Mouse (Mus musculus) CH12.LX (cell line): Measurements from ENCODE around the gene Abcc5.

Experiments
- CTCF ChIP-seq, 2 experiments: IDR thresholded peaks in 1 of 2; conservative IDR thresholded peaks in 1 of 2; 2 replicates each; pipeline ENCODE4 v1.5.1; 2011 to 2012; ENCODE audit warnings: low read depth in 2 of 2, low read length in 2 of 2, improper control_type of control experiment in 1 of 2, inconsistent platforms in 1 of 2, mild to moderate bottlenecking in 1 of 2, moderate library complexity in 1 of 2
- EP300 ChIP-seq: IDR thresholded peaks from 2 replicates; pipeline ENCODE4 v1.6.1; 2011; ENCODE audit warnings: low read length, improper control_type of control experiment
- HCFC1 ChIP-seq: IDR thresholded peaks from 2 replicates; pipeline ENCODE4 v1.6.1; 2012; ENCODE audit warnings: low read depth, mild to moderate bottlenecking, inconsistent platforms, low read length, improper control_type of control experiment
- JUN ChIP-seq: IDR thresholded peaks from 2 replicates; pipeline ENCODE4 v1.6.1; 2011; ENCODE audit warnings: low read depth, mild to moderate bottlenecking, low read length, improper control_type of control experiment, moderate library complexity; ENCODE audit not compliant: insufficient read depth
- MAX ChIP-seq: IDR thresholded peaks from 2 replicates; pipeline ENCODE4 v1.6.1; 2011; ENCODE audit warnings: low read length, improper control_type of control experiment
- POLR2A ChIP-seq: IDR thresholded peaks from 2 replicates; pipeline ENCODE4 v1.6.1; 2011; ENCODE audit warnings: low read depth, mild to moderate bottlenecking, improper control_type of control experiment, low read length
- SIN3A ChIP-seq: IDR thresholded peaks from 2 replicates; pipeline ENCODE4 v1.6.1; 2012; ENCODE audit warnings: low read length, improper control_type of control experiment, inconsistent platforms
- TBP ChIP-seq: conservative IDR thresholded peaks from 2 replicates; pipeline ENCODE4 v1.6.1; 2011; ENCODE audit warnings: low read depth, low read length, improper control_type of control experiment
- ZC3H11A ChIP-seq: IDR thresholded peaks from 2 replicates; pipeline ENCODE4 v1.6.1; 2012; ENCODE audit warnings: low read depth, mild to moderate bottlenecking, inconsistent platforms, low read length, improper control_type of control experiment

DNA sequence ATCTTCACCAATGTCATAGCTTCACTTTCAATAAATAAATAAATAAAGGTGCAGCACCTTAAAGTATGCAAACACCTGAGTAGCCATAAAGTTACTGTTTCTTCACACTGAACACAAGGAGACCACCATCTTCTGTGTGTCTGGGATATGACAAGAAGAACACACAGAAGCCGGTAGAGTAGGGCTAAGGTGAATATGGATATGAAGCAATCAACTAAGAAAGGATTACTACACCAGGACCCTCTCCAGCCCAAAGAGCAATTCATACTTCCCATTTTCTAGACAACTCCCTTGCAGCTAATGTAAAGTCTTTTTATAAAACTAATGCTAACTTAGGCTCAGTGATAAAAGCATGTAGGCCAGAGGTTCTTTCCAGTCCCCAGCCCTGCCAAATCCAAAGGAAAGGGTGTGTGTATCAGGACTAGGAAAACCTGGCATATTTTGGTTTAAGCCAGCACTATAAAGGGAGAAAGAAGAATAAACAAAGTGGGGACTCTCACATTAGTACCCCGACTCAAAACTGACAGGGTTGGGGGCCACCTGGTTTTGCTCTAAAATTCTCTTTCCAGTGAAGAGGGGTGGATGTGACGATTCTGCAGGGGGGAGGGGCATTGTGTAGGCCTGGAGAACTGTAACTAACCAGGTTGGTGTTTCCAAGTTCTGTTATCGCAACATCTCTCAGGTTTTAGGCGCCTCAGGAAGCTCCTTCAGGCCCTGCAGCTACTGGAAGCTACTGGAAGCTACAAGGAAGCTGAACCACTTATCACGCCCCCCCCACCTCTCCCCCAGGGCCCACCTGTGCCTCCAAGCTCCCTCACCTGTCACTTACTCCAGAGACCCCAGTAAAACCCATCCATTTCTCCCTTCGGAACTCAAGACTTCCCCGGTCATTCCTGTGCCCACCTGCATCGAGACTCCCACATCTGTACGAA, 1.2 kb downstream of the Abcc5 start:
- TF ChIP-seq CTCF (conservative IDR thresholded peaks at IDR 0.05 in 1 of 2, IDR thresholded peaks at IDR 0.05 in 1 of 2; ENCODE audit: low read depth in 2 of 2, low read length in 2 of 2) (no peak), MAX (no peak), POLR2A (no peak), HCFC1 (no peak), EP300 (no peak; the same call in 1 of the 2 replicates), JUN (no peak), ZC3H11A (no peak), SIN3A (no peak), TBP (no peak)
